ENCODE assay signal across 19 mouse cellular contexts in genomic region chr15:42296406-42296805, GRCm38 (mm10).
DNase-seq lines count a peak whose midpoint lies in the region; ATAC-seq and TF ChIP-seq lines count a peak whose summit lies in the region.
"Had no signal": no experiment of that assay in that cellular context is flagged by ENCODE, and none has a peak within 500 bp of the region (broad histone marks: within the 10 kb centered on the region; RNA-seq: fewer than 3 reads in every experiment).

No protein-coding gene starts in this region.

- no peak overlapping the region for H3K4me3 ChIP-seq in heart, embryonic 10.5 days
- no peak overlapping the region for H3K4me3 ChIP-seq in limb, embryonic 14.5 days (replicated peaks; ENCODE audit: low read length)
- H3K4me3 ChIP-seq in limb, embryonic 10.5 days: no peak overlapping the region
- no peak overlapping the region for H3K4me3 ChIP-seq in embryonic fibroblast, embryonic 13.5 days (ENCODE audit: insufficient read depth, low read length)
- H3K4me3 ChIP-seq: embryonic facial prominence, embryonic 13.5 days; left cerebral cortex, adult 2 months; liver, embryonic 15.5 days; megakaryocyte, embryonic 14.5 days; midbrain, embryonic 15.5 days had no signal

- H3K9ac ChIP-seq in limb, embryonic 14.5 days (ENCODE audit: low read depth, low read length, severe bottlenecking): no peak overlapping the region
- H3K9ac ChIP-seq: embryonic facial prominence, embryonic 13.5 days; hindbrain, embryonic 14.5 days; liver, embryonic 15.5 days; midbrain, embryonic 15.5 days had no signal

- H3K4me1 ChIP-seq in heart, embryonic 10.5 days: no peaks in the 10 kb centered on the region
- no peaks in the 10 kb centered on the region; the same call in 1 of the 2 replicates for H3K4me1 ChIP-seq in limb, embryonic 14.5 days (ENCODE audit: control insufficient read depth, insufficient read depth, low read length)
- peaks cover 5% of the 10 kb centered on the region; the same call in 1 of the 2 replicates for H3K4me1 ChIP-seq in limb, embryonic 10.5 days
- peaks cover 4% of the 10 kb centered on the region; the same call in 1 of the 2 replicates for H3K4me1 ChIP-seq in embryonic fibroblast, embryonic 13.5 days (ENCODE audit: control insufficient read depth, insufficient read depth, low read length)
- H3K4me1 ChIP-seq: liver, embryonic 15.5 days; midbrain, embryonic 15.5 days had no signal

- no peak overlapping the region for H3K27ac ChIP-seq in heart, embryonic 10.5 days
- no peak overlapping the region for H3K27ac ChIP-seq in limb, embryonic 14.5 days (replicated peaks; ENCODE audit: low read depth, low read length)
- H3K27ac ChIP-seq in limb, embryonic 10.5 days: no peak overlapping the region
- peak overlapping the region; percentile 26; the same call in 1 of the 2 replicates for H3K27ac ChIP-seq in embryonic fibroblast, embryonic 13.5 days (ENCODE audit: insufficient read depth, low read length)
- H3K27ac ChIP-seq: embryonic facial prominence, embryonic 13.5 days; hindbrain, embryonic 14.5 days; left cerebral cortex, adult 2 months; liver, embryonic 15.5 days; midbrain, embryonic 15.5 days had no signal

- H3K9me3 ChIP-seq in heart, embryonic 10.5 days: no peaks in the 10 kb centered on the region
- no peaks in the 10 kb centered on the region for H3K9me3 ChIP-seq in limb, embryonic 14.5 days (ENCODE audit: control insufficient read depth, low read length)
- no peaks in the 10 kb centered on the region for H3K9me3 ChIP-seq in limb, embryonic 10.5 days (replicated peaks)
- H3K9me3 ChIP-seq: embryonic facial prominence, embryonic 13.5 days; liver, embryonic 15.5 days; megakaryocyte, embryonic 14.5 days; midbrain, embryonic 15.5 days had no signal

- no peak for ATAC-seq in limb, embryonic 14.5 days (ENCODE audit: low FRiP score, low read depth)
- ATAC-seq: intestine, postnatal 0 days; midbrain, embryonic 15.5 days had no signal

- no peak for TF ChIP-seq POLR2A in limb, embryonic 14.5 days (IDR thresholded peaks at IDR 0.05; ENCODE audit: borderline replicate concordance, extremely low read depth, insufficient read depth, insufficient read length)
- TF ChIP-seq POLR2A in embryonic fibroblast, embryonic 13.5 days (IDR thresholded peaks at IDR 0.05; ENCODE audit: low read depth, low read length): no peak

- no peak overlapping the region for H3K4me2 ChIP-seq in limb, embryonic 14.5 days (replicated peaks; ENCODE audit: low read depth, low read length, severe bottlenecking)
- H3K4me2 ChIP-seq: embryonic facial prominence, embryonic 13.5 days; hindbrain, embryonic 14.5 days; liver, embryonic 15.5 days; midbrain, embryonic 15.5 days had no signal

- H3K27me3 ChIP-seq in heart, embryonic 10.5 days (ENCODE audit: insufficient read depth, poor library complexity, severe bottlenecking): no peaks in the 10 kb centered on the region
- H3K27me3 ChIP-seq in limb, embryonic 14.5 days (ENCODE audit: control insufficient read depth, insufficient read depth, low read length): no peaks in the 10 kb centered on the region
- no peaks in the 10 kb centered on the region for H3K27me3 ChIP-seq in limb, embryonic 10.5 days (ENCODE audit: low read depth, poor library complexity, severe bottlenecking)
- H3K27me3 ChIP-seq: embryonic facial prominence, embryonic 13.5 days; liver, embryonic 15.5 days; megakaryocyte, embryonic 14.5 days; midbrain, embryonic 15.5 days had no signal

- no peaks in the 10 kb centered on the region for H3K36me3 ChIP-seq in heart, embryonic 10.5 days
- H3K36me3 ChIP-seq in limb, embryonic 14.5 days (ENCODE audit: control insufficient read depth, insufficient read depth, low read length): no peaks in the 10 kb centered on the region
- no peaks in the 10 kb centered on the region for H3K36me3 ChIP-seq in limb, embryonic 10.5 days
- H3K36me3 ChIP-seq: embryonic facial prominence, embryonic 13.5 days; liver, embryonic 15.5 days; midbrain, embryonic 15.5 days had no signal

- 18% methylated on average over 4 of the region's 4 CpGs for WGBS in heart, embryonic 10.5 days
- WGBS in limb, embryonic 14.5 days: 14% methylated on average over 4 of the region's 4 CpGs
- WGBS in limb, embryonic 10.5 days: 10% methylated on average over 4 of the region's 4 CpGs

- no peak for TF ChIP-seq CTCF in embryonic fibroblast, embryonic 13.5 days (IDR thresholded peaks at IDR 0.05; ENCODE audit: borderline replicate concordance, insufficient read depth, low read length)

- DNase-seq in heart, adult 11 months: peak; percentile 87
- no peak for DNase-seq in heart, embryonic 10.5 days (ENCODE audit: low spot score)
- peak; percentile 13 for DNase-seq in limb, embryonic 14.5 days (ENCODE audit: low spot score)
- DNase-seq in limb, embryonic 10.5 days (ENCODE audit: low spot score): no peak
- peak; percentile 25 for DNase-seq in skeletal muscle tissue, adult 2 months (ENCODE audit: low read depth, low spot score)
- DNase-seq in adrenal gland, adult 2 months: no peak
- no peak for DNase-seq in urinary bladder, postnatal 25 days (ENCODE audit: low spot score)
- DNase-seq: adrenal gland, postnatal 25 days; cerebellum, adult 18-20 months; cerebellum, postnatal 36 days; thymus, postnatal 14 days had no signal

Comparison
In these comparisons a context has a peak if more than half of its experiments do, and no peak if none do; other contexts are left out.
1. DNase-seq: peak in heart, adult 11 months (single experiment), limb, embryonic 14.5 days (single experiment) and skeletal muscle tissue, adult 2 months (single experiment); none in heart, embryonic 10.5 days (single experiment), limb, embryonic 10.5 days (single experiment), adrenal gland, adult 2 months (single experiment) and urinary bladder, postnatal 25 days (single experiment).